Mouse (Mus musculus) brain, embryonic 14.5 days (tissue): ENCODE results near the gene Ubl7.

Experiments
- CTCF ChIP-seq: fragments of 200-500 bp; IDR thresholded peaks from 2 replicates; pipeline ENCODE4 v1.5.1; 2012; ENCODE audit warnings: inconsistent platforms, mild to moderate bottlenecking, moderate library complexity, borderline replicate concordance; ENCODE audit not compliant: insufficient read depth, insufficient read length; ENCODE audit errors: extremely low read depth
- POLR2A ChIP-seq: fragments of 200-500 bp; IDR thresholded peaks from 2 replicates; pipeline ENCODE4 v1.6.1; 2012; ENCODE audit warnings: mild to moderate bottlenecking, inconsistent platforms, borderline replicate concordance; ENCODE audit not compliant: poor library complexity, insufficient read depth, insufficient read length, severe bottlenecking; ENCODE audit errors: extremely low read depth

- TF ChIP-seq POLR2A (no peak; the same call in none of the 2 replicates), CTCF (no peak)
Observed at GRCm38 (mm10) chr9:57910254-57911160, at the start of gene Ubl7.
